Mouse (Mus musculus) thymus, postnatal 0 days (tissue): ENCODE data around the gene Fbxw5. TPM values are rescaled to one million over a fixed set of nuclear protein-coding genes. Genes with fewer than 3 reads are reported as not detected.

Experiments
- DNase-seq: peaks from one replicate; pipeline ENCODE4 v3.0.0-alpha.2; 2015; ENCODE audit warnings: low spot score
- polyA plus RNA-seq: library from polyadenylated mRNA; unstranded; fragments of >200 nt; fragmentation: Nextera tagmentation; extraction: Ambion mirVana; gene quantifications from 2 replicates; pipeline ENCODE4 v1.2.1, GENCODE M21; 2015

The Fbxw5 gene
- polyA plus RNA-seq, 1 experiment from 2014 or later = 44.3 TPM

DNA sequence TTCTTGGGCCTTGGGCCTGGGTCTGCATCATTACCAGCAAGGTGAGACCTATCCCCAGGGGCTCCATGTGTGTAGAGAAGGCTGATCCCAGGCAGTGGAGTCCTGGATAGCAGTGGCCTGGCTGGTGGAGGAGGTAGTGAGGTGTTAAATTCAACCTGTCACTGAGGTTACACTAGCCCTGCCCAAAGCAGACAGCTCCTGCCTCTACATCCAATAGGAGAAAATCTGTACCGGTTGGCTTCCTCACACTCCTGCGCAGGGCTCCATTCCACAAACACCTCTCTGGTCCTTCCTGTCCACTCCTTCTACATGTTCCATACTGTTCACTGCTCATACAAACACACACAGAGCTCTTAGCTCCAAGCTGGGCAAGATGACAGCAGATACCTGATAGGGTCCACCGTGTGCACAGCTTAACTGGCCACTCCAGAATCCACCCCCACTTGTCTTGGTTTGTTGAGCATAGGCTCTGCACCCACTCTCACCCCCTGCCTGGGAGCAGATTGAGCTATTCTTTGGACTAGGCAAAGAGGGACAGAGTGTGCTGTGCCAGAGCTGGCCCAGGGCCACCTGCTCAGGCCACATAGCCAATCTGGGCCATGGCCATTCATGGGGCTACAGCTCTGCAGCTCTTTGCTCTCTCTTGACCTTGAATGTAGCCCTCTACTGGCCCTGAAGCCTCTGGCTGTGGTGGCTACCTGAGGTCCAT, 22.4 kb upstream of the Fbxw5 start:
- no peak for DNase-seq

DNA sequence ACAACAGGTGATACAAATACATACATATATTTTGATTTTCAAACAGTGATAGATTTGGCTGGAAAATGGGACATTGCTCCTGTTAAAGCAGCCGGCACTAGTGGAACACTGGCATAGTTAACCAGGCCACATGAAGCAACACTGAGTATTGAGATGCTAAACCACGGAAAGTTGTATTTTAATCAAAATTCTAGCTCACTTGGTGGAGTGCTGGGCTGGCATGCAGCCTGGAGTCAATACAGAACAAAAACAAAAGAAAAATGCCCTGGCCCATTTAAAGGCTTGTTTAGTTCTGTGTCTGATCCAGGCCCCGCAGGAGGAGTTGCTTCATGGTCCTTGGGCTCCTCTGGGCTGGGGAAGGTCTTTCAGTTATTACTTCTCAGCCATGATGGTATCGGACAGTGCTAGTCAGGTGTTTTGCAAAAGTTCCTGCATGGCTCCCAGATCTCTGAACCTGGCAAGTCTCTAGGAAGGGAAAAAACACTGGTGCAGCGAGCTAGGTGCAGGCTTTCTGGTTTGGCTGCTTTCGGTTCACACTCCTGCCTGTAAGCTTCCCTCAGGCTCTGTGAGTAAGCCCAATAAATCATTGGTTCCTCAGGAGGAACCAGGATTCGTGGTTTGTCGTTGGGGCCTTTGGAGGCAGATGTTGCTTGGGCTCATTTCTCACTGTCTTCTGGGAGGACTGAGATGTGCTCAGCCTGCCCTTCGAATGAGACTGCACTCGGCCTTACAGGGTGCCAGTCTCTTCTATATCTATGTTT, 20.8 kb upstream of the Fbxw5 start:
- no peak for DNase-seq

DNA sequence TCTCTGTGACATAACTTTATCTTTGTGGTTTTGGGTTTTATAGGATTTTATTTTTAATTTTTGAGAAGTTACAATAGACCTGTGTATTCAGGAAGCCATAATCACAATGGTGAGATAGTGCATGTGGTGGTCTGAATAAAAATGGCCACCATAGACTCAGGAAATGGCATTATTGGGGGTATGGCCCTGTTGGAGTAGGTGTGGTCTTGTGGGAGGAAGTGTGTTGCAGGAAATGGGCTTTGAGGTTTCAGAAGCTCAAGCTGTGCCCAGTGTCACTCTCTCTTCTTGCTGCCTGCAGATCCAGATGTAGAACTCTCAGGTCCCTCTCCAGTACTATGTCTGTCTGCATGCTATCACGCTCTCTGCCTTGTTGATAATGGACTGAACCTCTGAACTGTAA, 20.0 kb upstream of the Fbxw5 start:
- no peak for DNase-seq

DNA sequence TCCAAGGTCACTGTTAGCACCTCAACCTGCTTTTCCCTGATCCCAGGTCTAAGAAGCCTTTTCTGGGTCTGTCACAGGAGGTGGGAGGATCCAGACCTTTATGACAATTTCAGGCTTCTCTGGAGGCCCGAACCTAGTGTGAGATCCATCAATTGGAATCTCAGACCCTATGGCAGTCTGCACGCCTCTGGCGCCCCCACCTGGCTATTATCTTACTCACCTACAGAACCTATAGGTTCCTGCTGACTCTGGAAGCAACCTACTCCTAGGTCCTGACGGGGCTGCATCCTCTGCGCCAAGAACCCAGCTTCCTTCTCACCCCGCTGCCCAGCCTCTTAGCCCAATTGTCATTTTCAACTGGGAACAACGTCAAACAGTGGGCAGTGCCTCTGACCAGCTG, 17.6 kb upstream of the Fbxw5 start:
- DNase-seq = peak; percentile 81

DNA sequence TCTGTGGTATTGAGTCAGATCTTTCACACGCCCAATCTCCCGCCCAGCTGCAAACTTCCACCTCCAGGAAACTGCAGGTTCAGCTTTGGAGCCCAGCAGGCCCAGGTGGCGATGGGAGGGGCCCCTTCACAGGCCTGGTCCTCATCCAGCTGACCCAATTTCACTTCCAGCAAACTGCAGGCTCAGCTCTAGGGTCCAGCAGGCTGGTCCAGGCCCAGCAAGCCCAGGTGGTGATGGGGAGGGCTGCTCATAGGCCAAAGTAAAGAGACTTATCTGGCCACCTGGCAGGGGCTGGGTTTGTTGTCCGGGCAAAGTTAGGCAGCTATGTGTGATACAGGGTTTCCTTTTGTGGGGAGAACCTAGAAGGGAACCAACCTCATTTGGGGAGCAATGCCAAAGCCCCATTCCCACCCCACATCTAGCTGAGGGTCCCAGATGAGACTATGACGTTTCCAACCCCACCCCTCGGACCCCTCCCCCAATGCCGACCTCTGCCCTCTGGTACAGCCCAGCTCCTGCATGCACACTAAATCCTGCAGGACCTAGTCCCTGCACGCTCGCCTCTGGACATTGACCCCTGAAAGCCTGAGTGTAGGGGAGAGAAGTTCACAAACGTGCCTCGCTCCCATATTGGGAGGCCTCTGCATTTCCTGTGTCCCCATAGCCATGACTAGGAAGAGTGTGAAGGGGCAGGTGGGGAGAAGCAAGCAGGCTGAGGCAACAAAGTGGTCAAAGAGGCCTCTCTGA, 15.5 kb upstream of the Fbxw5 start:
- peak; percentile 48 for DNase-seq

DNA sequence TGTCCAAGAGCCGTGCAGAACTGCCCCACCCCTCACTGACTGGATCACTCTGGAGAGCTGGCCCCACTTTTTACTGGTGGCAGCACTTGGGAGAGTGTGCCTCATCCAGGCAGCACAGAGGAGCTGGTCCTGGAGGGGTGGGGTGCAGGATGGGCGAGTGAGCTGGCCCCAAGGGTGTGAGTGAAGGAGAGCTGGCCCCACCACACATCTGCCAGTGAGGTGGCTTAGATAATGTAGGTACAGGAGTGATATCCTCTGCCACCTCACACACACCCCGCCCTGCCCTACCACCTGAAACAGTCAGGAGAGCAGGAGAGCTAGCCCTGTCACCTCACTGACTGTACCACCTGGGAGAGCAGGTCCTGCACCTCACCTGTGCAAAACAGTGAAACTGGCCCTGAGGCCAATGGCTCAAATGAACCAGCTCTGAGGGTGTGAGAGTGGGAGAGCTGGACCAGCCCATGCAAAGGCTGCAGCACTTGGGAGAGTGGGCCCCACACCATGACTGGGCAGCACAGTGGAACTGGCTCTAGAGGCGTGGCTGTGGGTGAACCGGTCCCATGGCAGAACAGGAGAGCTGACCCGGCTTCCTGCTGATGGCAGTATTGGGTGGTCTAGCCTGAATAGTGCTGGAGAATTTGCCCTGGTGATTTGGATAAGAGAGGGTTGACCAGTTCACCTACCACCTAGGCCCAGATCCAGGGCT, 12.4 kb upstream of the Fbxw5 start:
- DNase-seq = no peak

DNA sequence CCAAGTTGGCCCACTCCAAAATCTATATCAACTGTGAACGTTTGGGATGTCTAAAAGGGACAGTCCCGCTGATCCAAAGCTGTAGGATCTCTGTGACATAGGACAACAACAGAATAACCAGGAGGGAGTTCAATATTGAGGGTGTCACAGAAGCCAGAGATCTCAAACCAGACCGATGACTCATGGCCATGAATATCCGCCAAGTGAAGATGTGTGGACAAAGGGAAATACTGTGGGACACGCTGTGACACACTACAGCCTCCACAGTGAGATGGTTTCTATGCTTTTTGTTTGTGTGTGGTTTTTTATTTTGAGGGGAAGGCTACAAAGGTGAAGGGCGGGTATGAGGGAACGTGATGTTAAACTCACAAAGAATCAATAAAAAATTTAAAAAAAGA, 11.9 kb upstream of the Fbxw5 start:
- no peak for DNase-seq

DNA sequence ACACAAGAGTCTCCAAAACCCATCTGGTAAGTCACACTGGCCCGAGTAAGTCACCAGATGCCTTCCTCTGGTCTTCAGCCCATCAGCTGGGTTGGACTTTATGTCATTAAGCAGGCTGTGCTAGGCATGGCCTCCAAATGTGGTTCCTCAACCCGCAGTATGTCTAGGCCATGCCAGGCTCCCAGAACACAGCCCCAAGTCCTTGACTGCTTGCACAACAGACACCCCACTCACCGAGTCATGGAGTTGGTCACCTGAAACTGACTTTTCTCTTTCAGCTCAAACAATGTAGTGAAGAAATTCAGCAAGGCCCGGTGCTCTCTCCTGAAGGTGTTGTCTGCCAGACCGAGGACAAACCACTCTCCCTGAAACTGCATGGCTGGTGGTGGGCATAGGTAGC, 7.6 kb upstream of the Fbxw5 start:
- no peak for DNase-seq

DNA sequence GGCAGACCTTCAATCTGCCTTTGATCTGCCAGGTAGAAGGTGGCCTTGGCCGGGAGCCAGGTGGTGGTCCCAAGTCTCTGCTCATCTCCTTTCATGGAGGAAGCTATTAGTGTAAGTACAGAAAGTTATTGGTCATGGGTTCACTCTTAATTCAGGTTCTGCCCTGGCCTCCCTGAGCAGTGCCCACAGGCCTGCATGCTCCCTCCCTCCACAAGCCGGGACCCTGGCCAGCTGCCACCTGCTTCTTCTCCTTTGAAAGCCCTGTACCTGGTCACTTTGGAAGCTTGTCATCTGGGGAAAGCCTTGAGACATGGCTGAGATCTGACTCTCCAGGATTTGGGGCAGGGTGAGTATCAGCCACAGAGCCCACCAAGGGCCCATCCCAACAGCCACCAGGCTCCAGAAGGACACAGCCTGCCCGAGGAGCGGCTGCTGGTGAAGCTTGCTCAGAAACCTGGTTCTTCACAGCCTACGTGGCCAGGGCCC, 7.0 kb upstream of the Fbxw5 start, which contains the start of gene Lcn12:
Gene Lcn12 (minus strand): TSS at position 436 of the 486 bp plus-strand sequence.
- no peak for DNase-seq

DNA sequence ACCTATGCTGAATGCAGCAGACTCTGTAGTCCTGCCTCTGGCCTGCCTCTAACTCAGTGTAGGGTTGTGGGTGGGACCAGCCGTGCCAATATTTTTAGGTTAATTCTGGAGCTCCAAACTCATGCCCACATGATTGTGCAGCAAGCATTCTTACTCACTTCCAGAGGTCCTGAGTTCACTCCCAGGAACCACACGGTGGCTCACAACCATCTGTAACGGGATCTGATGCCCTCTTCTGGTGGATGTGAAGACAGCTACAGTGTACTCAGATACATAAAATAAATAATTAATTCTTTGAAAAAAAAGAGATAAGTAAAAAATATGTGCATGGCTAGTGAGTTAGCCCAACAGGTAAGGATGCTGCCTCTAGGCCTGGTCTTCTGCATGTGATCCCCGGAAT, 4.1 kb upstream of the Fbxw5 start:
- peak; percentile 48 for DNase-seq

DNA sequence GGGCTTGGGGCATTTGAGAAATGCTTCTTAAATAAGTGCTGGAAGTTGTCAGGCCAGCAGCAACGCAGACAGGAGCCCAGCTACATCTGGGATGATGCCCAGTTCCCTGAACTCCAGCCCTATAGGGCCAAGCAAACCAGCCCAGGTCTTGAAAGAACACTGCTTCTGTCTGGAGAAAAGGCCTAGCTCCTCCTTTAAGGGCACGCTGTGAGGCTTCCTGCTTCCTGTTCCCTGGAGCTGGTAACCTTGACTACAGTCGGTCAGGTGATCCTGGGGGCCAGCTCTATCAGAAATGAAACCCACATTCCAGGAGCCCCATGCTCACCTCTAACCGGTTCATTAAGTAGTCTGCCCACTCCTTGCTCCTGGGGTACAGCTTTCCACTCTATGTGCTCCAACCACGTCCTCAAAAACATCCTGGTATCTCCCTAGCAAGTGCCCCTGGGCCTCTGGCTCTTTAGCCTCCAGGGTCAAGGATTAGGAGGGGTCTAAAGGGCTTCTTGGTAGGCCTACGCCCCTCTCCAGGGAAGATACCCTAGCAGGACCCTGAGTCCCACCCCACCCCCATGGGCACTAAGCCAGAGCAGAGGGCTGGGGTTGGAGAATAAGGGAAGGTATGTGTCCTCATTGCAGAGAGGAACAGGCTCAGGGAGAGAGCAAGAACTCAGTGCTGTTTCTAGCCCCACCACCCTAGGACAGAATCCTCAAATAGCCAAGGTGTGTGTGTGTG, 2.5 kb upstream of the Fbxw5 start:
- peak; percentile 39 for DNase-seq

DNA sequence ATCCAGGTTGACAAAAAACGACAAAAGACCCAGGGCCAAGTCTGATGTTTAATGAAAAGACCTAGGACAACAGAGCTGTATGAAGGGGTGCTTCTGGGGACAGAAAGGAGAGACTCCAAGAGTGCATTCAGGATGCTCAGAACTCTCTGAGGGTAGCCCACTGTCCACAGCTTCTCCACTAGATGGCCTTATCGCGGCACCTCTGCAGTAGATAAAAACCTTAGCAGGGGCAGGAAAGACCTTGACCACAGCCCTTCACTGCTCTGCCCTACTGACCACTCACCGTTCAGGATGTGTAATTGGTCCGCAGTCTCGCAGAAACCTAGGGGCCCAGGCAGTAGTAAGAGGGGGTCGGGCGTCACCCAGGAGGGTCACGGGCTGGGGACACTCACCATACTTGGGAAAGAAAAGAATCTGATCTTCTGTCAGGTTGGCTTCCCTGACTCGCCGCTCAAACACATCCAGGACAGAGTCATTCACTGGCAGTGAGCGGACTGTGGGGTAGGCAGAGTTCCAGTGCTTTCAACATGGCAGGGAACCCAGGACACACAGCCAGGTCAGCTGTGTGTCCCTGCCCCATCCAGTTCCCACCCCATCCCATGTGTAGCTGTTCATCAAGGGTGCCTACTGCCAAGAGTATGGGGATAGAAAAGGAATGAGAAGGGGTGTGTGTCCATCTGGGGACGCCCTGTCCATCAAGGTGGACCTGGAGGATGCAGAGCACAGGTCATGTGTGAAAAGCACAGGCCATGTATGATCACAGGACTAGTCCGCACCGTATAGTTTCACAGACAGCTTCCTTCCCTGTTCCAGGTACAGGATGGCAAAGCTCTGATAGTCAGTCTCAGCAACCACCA, 1.7 kb upstream of the Fbxw5 start:
- no peak for DNase-seq

DNA sequence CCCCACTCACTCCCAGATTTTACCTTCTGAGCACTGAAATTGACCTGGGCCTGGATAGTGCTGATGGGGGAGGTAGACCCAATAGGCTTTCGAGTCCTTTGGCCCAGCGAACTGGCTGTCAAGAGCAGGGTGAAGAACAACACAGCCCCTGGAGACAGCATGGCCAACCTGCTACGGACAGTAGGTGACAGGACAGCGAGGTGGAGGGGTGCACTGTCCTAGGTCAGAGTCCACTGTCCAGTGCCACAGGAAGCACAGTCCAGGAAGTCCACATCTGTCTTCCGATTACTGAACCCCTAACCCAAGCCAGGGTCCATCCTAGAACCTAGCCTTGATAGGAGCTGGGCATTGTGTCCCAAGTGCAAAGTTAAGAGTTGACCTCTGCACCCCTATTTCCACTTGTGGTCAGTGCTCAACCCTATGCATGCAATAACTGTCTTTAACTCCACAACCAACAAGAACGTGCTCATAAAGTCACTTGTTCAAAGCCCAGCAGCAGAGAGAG, 427 bp upstream of the Fbxw5 start:
- DNase-seq = no peak

DNA sequence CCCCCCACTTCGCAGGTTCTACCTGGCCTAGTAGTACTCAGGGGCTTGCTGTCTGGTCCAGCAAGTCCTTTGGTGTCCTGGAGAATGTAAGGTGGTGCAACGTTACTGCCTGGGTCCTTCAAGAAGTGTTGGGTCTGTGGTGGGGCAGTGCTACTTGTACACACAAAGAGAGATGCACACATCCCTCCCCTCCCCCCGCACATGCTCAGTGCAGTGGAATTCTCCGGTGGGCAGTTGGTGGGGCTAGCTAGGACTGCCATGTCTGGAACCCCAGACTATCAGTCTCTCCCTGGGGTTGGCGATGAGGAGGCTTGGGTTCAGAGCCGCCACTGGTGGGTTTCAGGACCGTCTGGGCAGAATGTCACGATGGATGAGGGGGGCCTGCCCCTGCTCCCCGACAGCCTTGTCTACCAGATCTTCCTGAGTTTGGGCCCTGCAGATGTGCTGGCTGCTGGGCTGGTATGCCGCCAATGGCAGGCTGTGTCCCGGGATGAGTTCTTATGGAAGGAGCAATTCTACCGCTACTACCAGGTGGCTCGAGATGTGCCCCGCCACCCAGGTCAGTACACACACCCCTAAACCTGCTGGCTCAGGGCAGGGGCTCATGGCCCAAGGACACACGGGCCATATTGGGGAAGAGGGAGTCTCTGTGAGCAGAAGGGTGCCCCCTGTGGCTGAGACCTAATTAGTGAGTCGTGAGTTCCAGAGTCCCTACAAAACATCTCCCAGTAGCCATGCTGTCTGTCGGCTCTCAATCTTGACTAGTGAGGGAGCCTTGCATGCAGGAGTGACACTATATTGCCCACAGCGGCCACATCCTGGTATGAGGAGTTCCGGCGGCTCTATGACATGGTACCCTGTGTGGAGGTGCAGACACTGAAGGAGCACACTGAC, 1.3 kb downstream of the Fbxw5 start, which contains the start of gene C8g:
Gene C8g (minus strand): TSS at position 127 of the 894 bp plus-strand sequence.
- no peak for DNase-seq

DNA sequence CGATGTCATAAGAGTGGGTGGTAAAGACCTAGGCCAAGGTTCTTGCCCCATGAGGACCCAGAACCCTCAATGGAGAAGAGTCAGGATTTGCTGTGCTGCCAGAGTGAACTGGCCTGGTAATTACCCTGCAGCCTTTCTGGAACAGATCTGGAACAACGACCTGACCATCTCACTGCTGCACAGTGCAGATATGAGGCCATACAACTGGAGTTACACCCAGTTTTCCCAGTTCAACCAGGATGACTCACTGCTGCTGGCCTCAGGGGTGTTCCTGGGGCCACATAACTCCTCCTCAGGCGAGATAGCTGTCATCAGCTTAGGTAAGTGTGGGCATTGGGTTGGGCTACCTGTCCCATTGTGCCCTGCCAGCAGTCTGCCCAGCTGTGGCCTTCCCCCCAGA, 2.2 kb downstream of the Fbxw5 start:
- DNase-seq = no peak

DNA sequence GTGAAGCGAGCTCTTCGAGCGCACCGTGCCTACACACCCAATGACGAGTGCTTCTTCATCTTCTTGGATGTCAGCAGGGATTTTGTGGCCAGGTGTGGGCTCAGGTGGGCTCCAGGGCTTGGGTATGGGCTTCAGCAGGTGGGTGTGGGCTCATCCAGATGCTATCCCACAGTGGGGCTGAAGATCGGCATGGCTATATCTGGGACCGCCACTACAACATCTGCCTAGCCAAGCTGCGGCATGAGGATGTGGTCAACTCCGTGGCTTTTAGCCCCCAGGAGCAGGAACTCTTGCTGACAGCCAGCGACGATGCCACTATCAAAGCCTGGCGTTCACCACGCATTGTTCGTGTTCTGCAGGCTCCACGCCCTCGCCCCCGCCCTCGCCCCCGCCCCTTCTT, 4.0 kb downstream of the Fbxw5 start:
- DNase-seq = no peak

DNA sequence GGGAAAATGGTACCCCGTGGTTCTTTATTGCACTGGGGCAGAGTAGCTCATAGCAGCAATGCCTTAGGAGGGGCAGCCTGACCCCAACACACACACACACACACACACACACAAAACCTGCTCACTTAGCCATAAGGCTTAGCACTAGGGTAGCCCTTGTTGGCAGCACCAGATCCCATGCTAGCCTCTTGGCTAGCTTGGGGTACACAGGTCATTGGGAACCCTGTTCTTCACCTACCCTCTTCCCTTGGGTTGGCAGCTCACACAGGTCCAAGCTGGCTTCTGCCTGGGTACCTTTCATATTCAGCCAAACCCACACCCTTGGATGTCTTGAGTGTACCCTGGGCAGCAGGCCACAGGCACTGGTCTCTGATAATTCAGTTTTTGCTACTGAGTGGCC, 4.5 kb downstream of the Fbxw5 start:
- DNase-seq = no peak

DNA sequence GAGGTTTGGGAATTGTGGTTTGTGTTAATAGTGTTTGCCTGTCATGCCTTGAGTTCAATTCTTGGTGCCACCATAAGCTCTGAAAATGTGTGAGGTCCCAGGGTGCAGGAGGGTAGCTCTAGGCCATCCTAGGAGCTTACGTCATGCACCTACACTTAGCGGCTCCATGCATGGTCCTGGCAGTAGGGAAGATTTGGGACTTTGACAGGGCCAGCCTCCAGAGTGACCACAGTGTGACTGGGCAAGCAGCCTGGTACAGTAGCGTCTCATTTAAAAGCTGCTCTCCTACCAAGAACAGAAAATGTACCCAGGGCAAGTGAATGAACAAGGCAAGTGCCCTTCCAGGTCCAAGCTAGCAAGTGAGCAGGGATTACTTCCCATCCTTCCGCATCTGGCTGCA, 5.3 kb downstream of the Fbxw5 start:
- no peak for DNase-seq
